Mouse (Mus musculus): ENCODE results near the gene Spam1.

Spam1 gene

GRCm38 (mm10) chr6:24790888-24791287 lies at the start of gene Spam1:
Gene Spam1, plus strand, starts transcription at chr6:24791188.
- no peak for DNase-seq (ENCODE audit: low spot score)

GRCm38 (mm10) chr6:24748029-24748428 lies 43.0 kb upstream of the Spam1 start, which contains the start of gene Hyal4:
Gene Hyal4, plus strand, starts transcription at chr6:24748329.
- DNase-seq (ENCODE audit: low spot score): no peak

- DNase-seq (ENCODE audit: low spot score): no peak
Measured at GRCm38 (mm10) chr6:24759281-24759680, 31.7 kb upstream of the Spam1 start.

GRCm38 (mm10) chr6:24766261-24766660 lies 24.7 kb upstream of the Spam1 start:
- DNase-seq (ENCODE audit: low spot score): no peak

GRCm38 (mm10) chr6:24779182-24779581 lies 11.8 kb upstream of the Spam1 start:
- no peak for DNase-seq (ENCODE audit: low spot score)

GRCm38 (mm10) chr6:24822070-24822469 lies 31.1 kb downstream of the Spam1 start:
- no peak for DNase-seq (ENCODE audit: low spot score)
